Mouse (Mus musculus) spleen, postnatal 36 days (tissue): ENCODE results near the gene Tor1b.
A peak's percentile ranks its signal among the peaks of the same experiment; 100 is the strongest.

ENCODE experiments used
- DNase-seq, 2 experiments: peaks; one replicate each; pipeline ENCODE4 v3.0.0; 2022; ENCODE audit warnings: low spot score in 2 of 2, mixed read lengths in 1 of 2

Gene Tor1b

DNA sequence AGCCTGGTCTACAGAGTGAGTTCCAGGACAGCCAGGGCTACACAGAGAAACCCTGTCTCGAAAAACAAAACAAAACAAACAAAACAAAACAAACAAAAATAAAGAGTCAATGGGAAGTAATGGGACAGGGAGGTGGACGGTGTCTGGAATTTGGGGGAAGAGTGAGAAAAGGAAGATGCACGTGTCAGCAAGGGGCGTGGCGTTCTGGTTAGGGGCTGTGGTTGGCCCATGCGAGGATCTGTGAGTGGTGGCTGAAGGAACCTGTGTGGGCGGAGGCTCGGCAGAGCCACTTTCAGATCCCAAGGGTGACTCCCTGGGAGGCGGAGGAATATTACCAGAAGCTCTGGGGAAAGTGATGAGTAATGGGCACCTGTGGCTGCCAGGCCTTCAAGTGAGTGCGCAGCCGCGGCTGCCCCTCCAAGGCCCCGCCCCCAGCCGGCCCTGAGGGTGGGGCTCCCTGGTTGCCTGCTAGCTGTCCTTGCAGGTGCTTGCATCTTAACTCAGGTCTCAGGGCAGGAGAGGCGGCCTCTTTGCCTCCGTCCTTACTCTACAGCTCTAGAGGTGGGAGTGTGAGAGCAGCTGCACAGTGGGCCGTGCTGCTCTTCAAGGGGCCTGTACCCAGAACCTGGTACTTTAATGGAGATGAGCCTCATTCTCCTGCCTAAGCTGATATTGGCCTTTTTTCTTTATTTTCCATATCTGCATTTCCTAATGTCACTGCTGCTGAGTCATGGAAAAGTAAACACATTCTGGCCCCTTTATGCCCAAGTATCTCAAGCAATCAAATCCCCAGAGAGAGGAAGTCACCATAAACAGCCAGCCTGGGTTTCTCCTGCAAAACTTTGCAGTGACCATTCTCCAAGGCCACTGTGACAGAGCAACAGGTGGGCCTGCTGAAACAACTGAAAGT is 32.6 kb downstream of the Tor1b start:
- DNase-seq = peak; percentile 31 to 35

DNA sequence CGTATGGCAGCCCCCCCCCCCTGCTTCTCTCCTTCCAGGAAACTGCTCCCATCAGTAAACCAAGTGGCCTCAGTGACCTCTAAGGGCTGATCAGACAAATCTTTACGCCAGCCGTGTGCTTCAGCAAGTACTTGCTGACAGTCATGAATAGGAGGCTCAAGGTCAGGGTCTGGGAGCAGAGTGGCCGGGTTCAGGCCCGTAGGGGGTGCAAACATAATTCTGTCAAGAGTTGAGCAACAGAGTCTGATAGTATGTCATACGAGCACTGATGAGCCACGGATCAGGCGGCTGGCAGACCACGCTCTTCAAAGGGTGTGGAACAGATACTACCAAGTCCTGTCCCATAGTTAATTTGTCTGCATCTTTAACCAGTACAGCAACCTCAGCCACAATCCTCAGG is 37.5 kb downstream of the Tor1b start:
- DNase-seq = no peak

GRCm38 (mm10) chr2:30994853-30995252 is 42.1 kb downstream of the Tor1b start:
- no peak for DNase-seq

- DNase-seq = no peak
Measured at GRCm38 (mm10) chr2:30995432-30995996, 42.8 kb downstream of the Tor1b start.

DNA sequence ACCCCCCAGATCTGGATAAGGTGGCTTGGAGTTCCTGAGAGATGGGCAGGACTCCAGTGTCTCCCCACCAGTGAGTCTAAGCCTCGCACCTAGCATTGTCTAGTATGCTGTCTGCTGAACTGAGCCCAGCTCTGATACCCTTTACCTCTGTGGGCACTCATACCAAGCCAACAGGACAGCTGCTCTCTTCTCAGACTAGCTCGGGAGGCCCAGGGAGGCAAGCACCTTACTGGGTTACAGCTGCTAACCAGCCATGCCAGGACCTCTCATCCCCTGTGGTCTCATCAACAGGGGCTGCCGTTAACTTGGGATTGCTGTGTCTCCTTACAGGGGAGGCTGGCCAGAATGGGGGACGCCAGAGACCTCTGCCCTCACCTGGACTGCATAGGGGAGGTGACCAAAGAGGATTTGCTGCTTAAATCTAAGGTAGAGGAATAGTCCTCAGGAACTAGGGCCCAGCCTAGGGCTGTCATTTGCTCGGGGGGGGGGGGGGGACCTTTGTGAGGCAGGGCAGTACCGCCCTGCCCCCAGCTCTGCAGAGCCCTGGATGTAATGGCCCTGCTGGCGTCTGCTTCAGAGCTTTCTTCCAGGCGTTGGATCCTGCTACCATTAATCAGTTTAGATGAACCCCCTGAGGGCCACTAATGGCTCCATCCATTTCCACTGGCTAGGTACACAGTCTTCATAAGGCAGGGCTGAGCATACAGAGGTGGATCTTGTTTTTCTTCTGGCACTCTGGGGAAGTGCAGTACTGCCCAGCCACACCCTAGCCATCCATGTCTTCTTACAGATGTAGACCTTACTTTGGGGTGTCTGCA is 45.9 kb downstream of the Tor1b start:
- DNase-seq = no peak

DNA sequence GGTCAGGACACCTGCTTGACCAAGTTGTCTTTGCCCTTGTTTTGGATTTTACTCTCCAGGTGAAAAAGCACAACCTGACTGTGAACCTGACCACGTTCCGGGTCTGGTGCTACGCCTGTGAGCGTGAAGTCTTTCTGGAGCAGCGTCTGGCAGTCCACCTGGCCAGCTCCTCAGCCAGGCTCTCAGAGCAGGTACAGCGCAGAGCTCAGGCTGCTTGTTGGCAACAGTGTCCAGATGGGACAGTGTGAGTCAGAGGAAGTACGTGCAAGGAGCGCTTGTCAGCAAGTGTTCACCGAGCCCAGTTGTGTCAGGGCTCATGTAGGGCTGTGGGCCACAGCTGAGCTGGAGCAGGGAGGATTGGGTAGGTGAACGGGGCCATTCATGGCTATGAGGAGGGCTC is 50.1 kb downstream of the Tor1b start:
- no peak for DNase-seq

GRCm38 (mm10) chr2:31005453-31005852 is 52.7 kb downstream of the Tor1b start:
- no peak for DNase-seq

DNA sequence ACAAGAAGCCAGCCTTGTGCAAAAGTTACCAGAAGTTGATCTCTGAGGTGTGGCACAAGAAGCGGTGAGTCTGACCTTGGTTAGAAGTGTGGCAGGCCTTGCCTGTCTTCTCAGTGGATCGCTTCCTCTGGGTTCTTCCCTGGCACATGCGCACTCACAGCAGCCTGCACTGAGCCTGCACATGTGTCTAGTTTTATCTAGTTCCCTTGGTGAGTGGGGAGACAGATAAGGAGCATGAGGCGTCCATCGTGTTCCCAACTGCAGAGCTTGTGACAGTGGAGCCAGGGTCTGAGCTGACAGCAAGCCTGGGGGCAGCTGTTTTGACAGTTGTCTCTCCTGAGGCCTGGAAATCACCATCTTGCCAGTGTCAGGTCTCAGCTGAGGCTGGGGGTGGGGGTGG is 53.7 kb downstream of the Tor1b start:
- DNase-seq = peak; percentile 58 to 65

DNA sequence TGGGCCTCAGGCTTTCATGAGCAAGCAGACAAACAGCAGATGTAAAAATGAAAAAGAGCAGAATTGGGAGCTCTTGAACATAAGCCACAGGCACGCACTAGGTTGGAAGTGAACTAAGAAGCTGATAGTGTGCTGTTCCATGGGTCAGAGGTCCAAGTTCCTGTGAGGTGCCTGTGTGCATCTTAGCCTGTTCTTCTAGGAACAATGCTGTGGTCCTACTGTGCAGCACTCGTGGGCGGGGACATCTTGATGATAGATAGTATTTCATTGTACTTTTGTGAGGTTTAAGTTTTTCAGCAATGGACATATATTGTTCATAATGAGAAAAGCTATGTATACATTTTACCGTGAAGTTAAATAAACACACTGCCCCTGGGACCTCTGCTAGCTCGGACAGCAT is 54.4 kb downstream of the Tor1b start:
- no peak for DNase-seq
